Mouse (Mus musculus) spleen, adult 2 months (tissue): ENCODE results near the gene Pard3.

Source experiments
- CTCF ChIP-seq: fragments of 200-500 bp; IDR thresholded peaks from 2 replicates; pipeline ENCODE4 v1.5.1; 2011; ENCODE audit warnings: mild to moderate bottlenecking, inconsistent platforms; ENCODE audit not compliant: insufficient read depth, insufficient read length, insufficient replicate concordance; ENCODE audit errors: extremely low read depth
- POLR2A ChIP-seq: fragments of 200-500 bp; IDR thresholded peaks from 2 replicates; pipeline ENCODE4 v1.6.1; 2011; ENCODE audit warnings: low read depth, low read length, inconsistent platforms

GRCm38 (mm10) chr8:127104616-127105015, 40.9 kb downstream of the Pard3 start:
- no peak for TF ChIP-seq CTCF
- no peak for TF ChIP-seq POLR2A
